Mouse (Mus musculus): ENCODE measurements around the gene Astn2. TPM values are rescaled to one million over a fixed set of nuclear protein-coding genes. Genes with fewer than 3 reads are reported as not detected.

Astn2 gene
- polyA plus RNA-seq, 1 experiment: not detected

- H3K79me2 ChIP-seq (ENCODE audit: control insufficient read depth, insufficient read depth): no peaks in the 10 kb centered on the region
- no peak overlapping the region for H3K4me2 ChIP-seq (ENCODE audit: low read depth)
- H3K36me3 ChIP-seq (ENCODE audit: control insufficient read depth, insufficient read depth): no peaks in the 10 kb centered on the region
- TF ChIP-seq MYOD1 (IDR thresholded peaks at IDR 0.05; ENCODE audit: control insufficient read depth in 1 of 3, insufficient read length in 2 of 3, low read depth in 2 of 3) (no peak), POLR2AphosphoS2 (IDR thresholded peaks at IDR 0.05; ENCODE audit: insufficient read length, low read depth) (no peak), POLR2A (IDR thresholded peaks at IDR 0.05; ENCODE audit: insufficient read length, low read depth) (no peak), USF1 (IDR thresholded peaks at IDR 0.05; ENCODE audit: low read depth) (no peak), MAX (IDR thresholded peaks at IDR 0.05; ENCODE audit: low read depth) (no peak), MYOG (IDR thresholded peaks at IDR 0.05; ENCODE audit: control insufficient read depth in 1 of 3, insufficient read depth in 1 of 3, insufficient read length in 2 of 3, low read depth in 2 of 3) (no peak), TCF12 (IDR thresholded peaks at IDR 0.05; ENCODE audit: insufficient read depth, poor library complexity, severe bottlenecking) (no peak), REST (IDR thresholded peaks at IDR 0.05; ENCODE audit: insufficient read depth, insufficient read length) (no peak), E2F4 (IDR thresholded peaks at IDR 0.05; ENCODE audit: insufficient read depth) (no peak), CEBPB (IDR thresholded peaks at IDR 0.05; ENCODE audit: insufficient read depth, poor library complexity, severe bottlenecking) (no peak), TCF3 (IDR thresholded peaks at IDR 0.05; ENCODE audit: insufficient read length, low read depth) (no peak)
- H3ac ChIP-seq (ENCODE audit: control insufficient read depth, insufficient read length): no peak overlapping the region
- no peaks in the 10 kb centered on the region for H3K27me3 ChIP-seq (ENCODE audit: control insufficient read depth, insufficient read depth, insufficient read length)
- no peak overlapping the region for H3K4me3 ChIP-seq
These were observed 452.5 kb downstream of the Astn2 start for GRCm38 (mm10) chr4:65951918-65952317.

GRCm38 (mm10) chr4:65947141-65947649 is 457.2 kb downstream of the Astn2 start:
- H3K27me3 ChIP-seq (ENCODE audit: control insufficient read depth, insufficient read depth, insufficient read length): no peaks in the 10 kb centered on the region
- TF ChIP-seq REST (IDR thresholded peaks at IDR 0.05; ENCODE audit: insufficient read depth, insufficient read length): no peak
- TF ChIP-seq MYOG (IDR thresholded peaks at IDR 0.05; ENCODE audit: control insufficient read depth in 1 of 3, insufficient read depth in 1 of 3, insufficient read length in 2 of 3, low read depth in 2 of 3): no peak
- TF ChIP-seq TCF3 (IDR thresholded peaks at IDR 0.05; ENCODE audit: insufficient read length, low read depth): no peak
- no peak for TF ChIP-seq CEBPB (IDR thresholded peaks at IDR 0.05; ENCODE audit: insufficient read depth, poor library complexity, severe bottlenecking)
- no peak for TF ChIP-seq USF1 (IDR thresholded peaks at IDR 0.05; ENCODE audit: low read depth)
- no peak for TF ChIP-seq TCF12 (IDR thresholded peaks at IDR 0.05; ENCODE audit: insufficient read depth, poor library complexity, severe bottlenecking)
- no peak for TF ChIP-seq MAX (IDR thresholded peaks at IDR 0.05; ENCODE audit: low read depth)
- TF ChIP-seq MYOD1 (IDR thresholded peaks at IDR 0.05; ENCODE audit: control insufficient read depth in 1 of 3, insufficient read length in 2 of 3, low read depth in 2 of 3): no peak
- TF ChIP-seq POLR2A (IDR thresholded peaks at IDR 0.05; ENCODE audit: insufficient read length, low read depth): no peak
- no peak for TF ChIP-seq E2F4 (IDR thresholded peaks at IDR 0.05; ENCODE audit: insufficient read depth)
- TF ChIP-seq SRF (IDR thresholded peaks at IDR 0.05; ENCODE audit: control insufficient read depth, insufficient read length, low read depth): no peak
- TF ChIP-seq POLR2AphosphoS2 (IDR thresholded peaks at IDR 0.05; ENCODE audit: insufficient read length, low read depth): no peak
- H3ac ChIP-seq (ENCODE audit: control insufficient read depth, insufficient read length): no peak overlapping the region
- H3K4me2 ChIP-seq (ENCODE audit: low read depth): no peak overlapping the region
- H3K79me2 ChIP-seq (ENCODE audit: control insufficient read depth, insufficient read depth): no peaks in the 10 kb centered on the region
- H3K36me3 ChIP-seq (ENCODE audit: control insufficient read depth, insufficient read depth): no peaks in the 10 kb centered on the region
- H3K4me3 ChIP-seq: no peak overlapping the region

GRCm38 (mm10) chr4:65946021-65946420 is 458.4 kb downstream of the Astn2 start:
- Histone ChIP-seq H3K27me3 (ENCODE audit: control insufficient read depth, insufficient read depth, insufficient read length) (no peaks in the 10 kb centered on the region), H3ac (ENCODE audit: control insufficient read depth, insufficient read length) (no peak overlapping the region), H3K36me3 (ENCODE audit: control insufficient read depth, insufficient read depth) (no peaks in the 10 kb centered on the region), H3K79me2 (ENCODE audit: control insufficient read depth, insufficient read depth) (no peaks in the 10 kb centered on the region), H3K4me3 (no peak overlapping the region), H3K4me2 (ENCODE audit: low read depth) (no peak overlapping the region)
- TF ChIP-seq POLR2AphosphoS2 (IDR thresholded peaks at IDR 0.05; ENCODE audit: insufficient read length, low read depth) (no peak), SRF (IDR thresholded peaks at IDR 0.05; ENCODE audit: control insufficient read depth, insufficient read length, low read depth) (no peak), REST (IDR thresholded peaks at IDR 0.05; ENCODE audit: insufficient read depth, insufficient read length) (no peak), E2F4 (IDR thresholded peaks at IDR 0.05; ENCODE audit: insufficient read depth) (no peak)

DNA sequence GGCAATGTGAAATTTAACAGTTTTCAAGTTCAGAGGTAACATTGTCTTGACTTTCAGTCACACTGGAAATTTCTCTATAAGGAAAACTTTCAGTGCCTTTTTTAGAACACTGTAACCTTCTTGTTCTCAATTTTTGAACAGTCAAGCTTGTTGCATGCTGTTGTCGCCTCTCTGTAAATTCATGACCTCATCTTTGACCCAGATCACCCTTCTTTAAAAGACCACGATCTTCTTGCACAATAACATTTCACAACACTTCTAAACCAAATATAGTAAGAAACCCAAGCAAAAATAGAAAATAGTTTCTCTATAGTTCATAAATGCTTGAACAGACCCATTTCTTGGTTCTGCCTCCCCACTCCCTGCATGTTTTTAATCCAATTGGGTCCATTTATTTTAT is 473.5 kb downstream of the Astn2 start:
- Histone ChIP-seq H3K79me2 (ENCODE audit: control insufficient read depth, insufficient read depth) (no peaks in the 10 kb centered on the region), H3K36me3 (ENCODE audit: control insufficient read depth, insufficient read depth) (no peaks in the 10 kb centered on the region), H3ac (ENCODE audit: control insufficient read depth, insufficient read length) (no peak overlapping the region), H3K4me2 (ENCODE audit: low read depth) (no peak overlapping the region), H3K27me3 (ENCODE audit: control insufficient read depth, insufficient read depth, insufficient read length) (no peaks in the 10 kb centered on the region), H3K4me3 (no peak overlapping the region)
- no peak for TF ChIP-seq REST (IDR thresholded peaks at IDR 0.05; ENCODE audit: insufficient read depth, insufficient read length)
- no peak for TF ChIP-seq SRF (IDR thresholded peaks at IDR 0.05; ENCODE audit: control insufficient read depth, insufficient read length, low read depth)
- TF ChIP-seq TCF12 (IDR thresholded peaks at IDR 0.05; ENCODE audit: insufficient read depth, poor library complexity, severe bottlenecking): no peak
- TF ChIP-seq TCF3 (IDR thresholded peaks at IDR 0.05; ENCODE audit: insufficient read length, low read depth): no peak
- no peak for TF ChIP-seq MYOG (IDR thresholded peaks at IDR 0.05; ENCODE audit: control insufficient read depth in 1 of 3, insufficient read depth in 1 of 3, insufficient read length in 2 of 3, low read depth in 2 of 3)
- TF ChIP-seq POLR2A (IDR thresholded peaks at IDR 0.05; ENCODE audit: insufficient read length, low read depth): no peak
- no peak for TF ChIP-seq MYOD1 (IDR thresholded peaks at IDR 0.05; ENCODE audit: control insufficient read depth in 1 of 3, insufficient read length in 2 of 3, low read depth in 2 of 3)
- no peak for TF ChIP-seq MAX (IDR thresholded peaks at IDR 0.05; ENCODE audit: low read depth)
- TF ChIP-seq POLR2AphosphoS2 (IDR thresholded peaks at IDR 0.05; ENCODE audit: insufficient read length, low read depth): no peak
- TF ChIP-seq USF1 (IDR thresholded peaks at IDR 0.05; ENCODE audit: low read depth): no peak
- TF ChIP-seq E2F4 (IDR thresholded peaks at IDR 0.05; ENCODE audit: insufficient read depth): no peak

DNA sequence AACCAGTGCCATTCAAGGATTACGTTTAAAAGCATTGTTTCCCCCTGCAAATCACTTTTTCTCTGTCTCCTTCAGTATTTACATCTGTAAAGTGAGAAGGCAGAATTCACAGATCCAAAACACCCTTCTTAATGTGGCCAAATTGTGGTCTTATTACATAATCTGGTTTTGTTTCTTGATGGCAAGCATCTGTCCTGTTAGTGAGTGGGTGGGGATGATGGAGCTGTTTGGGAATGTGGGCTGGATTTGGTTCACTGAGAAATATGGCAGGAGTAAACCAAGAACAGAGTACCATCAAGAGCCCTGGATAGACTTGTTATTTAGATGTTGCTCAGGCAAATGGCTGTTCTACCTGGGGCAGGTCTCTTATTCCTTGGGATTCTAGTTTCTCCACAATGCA is 484.1 kb downstream of the Astn2 start:
- TF ChIP-seq MAX (IDR thresholded peaks at IDR 0.05; ENCODE audit: low read depth) (no peak), POLR2A (IDR thresholded peaks at IDR 0.05; ENCODE audit: insufficient read length, low read depth) (no peak), SRF (IDR thresholded peaks at IDR 0.05; ENCODE audit: control insufficient read depth, insufficient read length, low read depth) (no peak), TCF3 (IDR thresholded peaks at IDR 0.05; ENCODE audit: insufficient read length, low read depth) (no peak), MYOD1 (IDR thresholded peaks at IDR 0.05; ENCODE audit: control insufficient read depth in 1 of 3, insufficient read length in 2 of 3, low read depth in 2 of 3) (no peak), POLR2AphosphoS2 (IDR thresholded peaks at IDR 0.05; ENCODE audit: insufficient read length, low read depth) (no peak), CEBPB (IDR thresholded peaks at IDR 0.05; ENCODE audit: insufficient read depth, poor library complexity, severe bottlenecking) (no peak), REST (IDR thresholded peaks at IDR 0.05; ENCODE audit: insufficient read depth, insufficient read length) (no peak), MYOG (IDR thresholded peaks at IDR 0.05; ENCODE audit: control insufficient read depth in 1 of 3, insufficient read depth in 1 of 3, insufficient read length in 2 of 3, low read depth in 2 of 3) (no peak), E2F4 (IDR thresholded peaks at IDR 0.05; ENCODE audit: insufficient read depth) (no peak), USF1 (IDR thresholded peaks at IDR 0.05; ENCODE audit: low read depth) (no peak), TCF12 (IDR thresholded peaks at IDR 0.05; ENCODE audit: insufficient read depth, poor library complexity, severe bottlenecking) (no peak)
- Histone ChIP-seq H3K4me3 (no peak overlapping the region), H3K27me3 (ENCODE audit: control insufficient read depth, insufficient read depth, insufficient read length) (no peaks in the 10 kb centered on the region), H3ac (ENCODE audit: control insufficient read depth, insufficient read length) (no peak overlapping the region), H3K4me2 (ENCODE audit: low read depth) (no peak overlapping the region), H3K36me3 (ENCODE audit: control insufficient read depth, insufficient read depth) (no peaks in the 10 kb centered on the region), H3K79me2 (ENCODE audit: control insufficient read depth, insufficient read depth) (no peaks in the 10 kb centered on the region)

Measured in myocyte (in vitro differentiated cells).